Mouse (Mus musculus): ENCODE measurements around the gene Naalad2. TPM values are rescaled to one million over a fixed set of nuclear protein-coding genes. Genes with fewer than 3 reads are reported as not detected.
"Not testable (repeated sequence)": the region's sequence is repeated elsewhere in the genome, so short reads cannot be mapped to it uniquely, and the experiment has no call there.

Gene Naalad2
- polyA plus RNA-seq, 1 experiment from 2014 or later = 0.47 TPM

DNA sequence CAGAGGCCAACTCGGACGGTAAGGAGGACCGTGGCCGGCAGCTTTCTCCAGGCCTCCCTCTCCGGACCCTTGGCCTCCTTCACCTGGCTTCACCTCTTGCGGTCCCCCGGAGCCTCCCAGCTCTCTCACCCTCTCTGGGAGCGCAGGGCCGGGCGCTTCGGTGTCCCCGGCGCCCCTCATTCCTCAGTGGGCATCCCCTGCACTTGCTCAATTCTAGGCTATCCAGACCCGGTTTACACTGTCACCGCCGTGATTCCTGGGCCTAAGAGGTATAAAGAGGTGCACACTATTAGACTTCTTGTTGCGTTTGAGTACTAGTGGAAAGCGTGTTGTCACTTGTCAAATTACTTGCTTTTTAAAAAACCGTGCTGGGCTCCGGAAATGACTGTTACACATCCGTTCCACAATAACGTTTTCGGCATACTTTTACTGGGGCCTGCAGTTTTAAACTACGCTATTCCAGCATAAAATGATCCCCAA, 110.3 kb downstream of the Naalad2 start:
- Histone ChIP-seq H3K27ac (replicated peaks) (peak overlapping the region; percentile 85), H3K9me3 (replicated peaks) (no peaks in the 10 kb centered on the region), H3K9ac (peak overlapping the region; percentile 83), H3K4me1 (replicated peaks) (peaks cover 8% of the 10 kb centered on the region; the same call in 1 of the 2 replicates), H3K36me3 (replicated peaks) (peaks cover 3% of the 10 kb centered on the region; the same call in 1 of the 2 replicates), H3K4me2 (peak overlapping the region; percentile 58), H3K27me3 (no peaks in the 10 kb centered on the region), H3K4me3 (replicated peaks) (peak overlapping the region; percentile 84)
- WGBS (ENCODE audit: insufficient replicate concordance) = under 1% methylated on average over 24 of the region's 24 CpGs
- ATAC-seq (ENCODE audit: insufficient read depth) = peak; percentile 65

DNA sequence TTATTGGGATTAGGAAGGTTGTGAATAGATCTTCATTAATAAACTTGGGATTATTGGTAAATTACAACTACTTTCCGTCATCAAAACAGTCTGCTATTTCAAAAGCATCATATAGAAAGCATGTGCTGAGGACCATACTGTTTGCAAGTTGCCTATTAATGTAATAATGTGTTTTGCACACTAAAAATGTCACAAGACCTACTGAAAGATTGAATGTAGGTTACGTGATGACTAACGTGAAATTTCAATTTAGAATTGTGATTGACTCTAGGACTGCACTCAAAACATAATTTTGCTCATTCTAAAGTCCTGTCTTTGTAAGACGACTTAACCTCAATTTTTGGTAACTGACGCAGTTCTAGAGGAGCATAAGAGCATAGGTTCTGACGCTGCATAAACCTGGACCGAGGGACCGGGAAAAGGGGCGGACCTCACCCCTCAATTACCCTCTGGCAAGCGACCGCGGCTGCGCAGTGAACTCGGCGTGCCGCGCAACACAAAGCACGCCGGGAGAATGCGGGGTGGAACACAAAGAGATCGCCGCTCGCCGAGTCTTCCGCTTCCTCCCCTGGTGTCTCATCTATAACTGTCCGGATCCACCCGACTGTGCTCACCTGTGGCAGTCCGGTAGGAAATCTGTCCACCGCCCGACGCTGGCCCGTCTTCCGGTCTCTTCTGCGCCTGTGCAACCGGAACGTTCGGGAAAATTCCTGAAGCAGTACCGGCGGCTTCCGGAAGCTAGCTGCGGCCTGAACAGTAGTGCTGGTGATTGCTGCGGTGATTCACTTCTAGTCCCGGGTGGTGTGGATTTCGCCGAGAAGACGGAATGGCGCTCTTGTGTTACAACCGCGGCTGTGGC, 111.0 kb downstream of the Naalad2 start, which contains the start of gene Chordc1:
Gene Chordc1, plus strand, starts transcription at position 555 of the 859 bp plus-strand sequence.
- Histone ChIP-seq H3K9ac (peak within 1 kb of the TSS; percentile 83), H3K9me3 (replicated peaks) (no peaks in the 10 kb centered on the region), H3K4me2 (peak within 1 kb of the TSS; percentile 58), H3K27me3 (no peaks in the 10 kb centered on the region), H3K36me3 (replicated peaks) (no peaks in the 10 kb centered on the region; the same call in 1 of the 2 replicates), H3K4me3 (replicated peaks) (peak within 1 kb of the TSS; percentile 84), H3K27ac (replicated peaks) (peak within 1 kb of the TSS; percentile 85), H3K4me1 (replicated peaks) (peaks cover 8% of the 10 kb centered on the region; the same call in 1 of the 2 replicates)
- peak; percentile 99 for ATAC-seq (ENCODE audit: insufficient read depth)
- 4% methylated on average over 49 of the region's 49 CpGs for WGBS (ENCODE audit: insufficient replicate concordance)

DNA sequence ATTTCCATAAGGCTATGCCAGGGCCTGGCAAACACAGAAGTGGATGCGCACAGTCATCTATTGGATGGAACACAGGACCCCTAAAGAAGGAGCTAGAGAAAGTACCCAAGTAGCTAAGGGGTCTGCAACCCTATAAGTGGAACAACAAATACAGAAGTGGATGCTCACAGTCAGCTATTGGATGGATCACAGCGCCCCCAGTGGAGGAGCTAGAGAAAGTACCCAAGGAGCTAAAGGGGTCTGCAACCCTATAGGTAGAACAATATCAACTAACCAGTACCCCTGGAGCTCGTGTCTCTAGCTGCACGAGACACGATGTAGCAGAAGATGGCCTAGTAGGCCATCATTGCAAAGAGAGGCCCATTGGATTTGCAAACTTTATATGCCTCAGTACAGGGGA, 124.1 kb downstream of the Naalad2 start:
- not testable (repeated sequence) for H3K27ac ChIP-seq (replicated peaks); H3K4me3 ChIP-seq (replicated peaks); H3K36me3 ChIP-seq (replicated peaks); ATAC-seq (ENCODE audit: insufficient read depth); H3K4me2 ChIP-seq; H3K27me3 ChIP-seq; H3K9me3 ChIP-seq (replicated peaks); H3K4me1 ChIP-seq (replicated peaks); H3K9ac ChIP-seq
- WGBS (ENCODE audit: insufficient replicate concordance) = 30% methylated on average over 5 of the region's 5 CpGs

DNA sequence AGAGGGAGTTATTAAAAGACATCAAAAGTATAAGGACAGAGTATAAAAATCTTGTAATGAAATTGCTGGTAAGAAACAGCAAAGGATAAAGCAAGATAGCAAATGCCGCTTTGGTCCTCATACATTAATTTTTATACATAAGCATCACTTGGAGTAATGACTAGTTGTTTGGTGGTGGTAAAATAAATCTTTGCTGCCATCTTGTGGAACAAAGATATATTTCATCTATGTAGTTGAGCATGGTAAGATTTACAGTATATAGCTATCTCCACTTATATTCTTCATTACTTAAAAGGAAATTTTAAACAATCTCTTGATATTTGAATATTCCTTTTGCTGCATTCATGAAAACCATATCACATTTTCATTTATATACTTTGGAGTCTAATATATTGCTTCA, 125.3 kb downstream of the Naalad2 start:
- 42% methylated on average over 1 of the region's 1 CpGs for WGBS (ENCODE audit: insufficient replicate concordance)
- no peaks in the 10 kb centered on the region for H3K27me3 ChIP-seq
- no peak overlapping the region for H3K4me2 ChIP-seq
- no peak overlapping the region for H3K9ac ChIP-seq
- no peaks in the 10 kb centered on the region for H3K9me3 ChIP-seq (replicated peaks)
- no peak overlapping the region for H3K27ac ChIP-seq (replicated peaks)
- no peaks in the 10 kb centered on the region for H3K36me3 ChIP-seq (replicated peaks)
- H3K4me3 ChIP-seq (replicated peaks) = no peak overlapping the region
- no peak for ATAC-seq (ENCODE audit: insufficient read depth)
- H3K4me1 ChIP-seq (replicated peaks) = no peaks in the 10 kb centered on the region

DNA sequence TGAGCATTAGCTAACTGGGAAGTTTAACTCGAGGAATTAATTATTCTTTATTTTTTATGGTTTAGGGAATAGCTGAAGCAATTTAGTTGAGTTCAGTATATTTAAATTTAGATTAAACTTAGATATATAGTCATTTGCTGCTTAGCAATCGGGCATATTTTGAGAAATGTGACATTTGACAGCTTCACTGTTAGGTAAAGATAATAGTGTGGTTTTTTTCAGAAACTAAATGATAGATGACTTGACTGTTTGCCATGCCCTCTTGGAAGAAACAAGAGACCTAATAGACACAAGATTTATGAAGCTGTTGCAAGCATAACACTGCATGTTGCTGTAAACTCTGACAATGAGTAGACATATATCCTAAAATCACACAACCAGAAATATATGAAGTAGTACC, 126.0 kb downstream of the Naalad2 start:
- Histone ChIP-seq H3K27me3 (no peaks in the 10 kb centered on the region), H3K36me3 (replicated peaks) (no peaks in the 10 kb centered on the region), H3K4me1 (replicated peaks) (no peaks in the 10 kb centered on the region), H3K9me3 (replicated peaks) (no peaks in the 10 kb centered on the region), H3K4me3 (replicated peaks) (no peak overlapping the region), H3K4me2 (no peak overlapping the region), H3K9ac (no peak overlapping the region), H3K27ac (replicated peaks) (no peak overlapping the region)
- WGBS (ENCODE audit: insufficient replicate concordance) = 19% methylated on average over 2 of the region's 2 CpGs
- ATAC-seq (ENCODE audit: insufficient read depth) = no peak

DNA sequence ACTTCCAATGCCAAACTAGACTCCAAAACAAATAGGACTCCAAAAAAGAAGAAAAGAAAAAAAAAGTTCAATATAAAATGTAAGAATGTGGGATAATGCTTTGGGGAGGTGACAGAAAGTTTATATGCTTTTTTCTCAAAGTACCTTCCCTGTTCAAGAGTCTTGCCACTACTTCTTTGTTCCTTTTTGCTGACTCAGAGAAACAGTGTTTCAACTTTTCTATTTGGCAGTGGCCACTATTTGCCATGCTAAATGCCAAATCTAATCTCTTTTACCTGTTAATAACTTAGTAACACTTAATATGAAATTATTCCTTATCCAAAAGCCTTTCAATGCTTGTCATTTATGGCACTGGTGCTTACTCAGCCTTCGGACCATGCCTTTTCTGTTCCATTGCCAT, 126.9 kb downstream of the Naalad2 start:
- ATAC-seq (ENCODE audit: insufficient read depth) = no peak
- Histone ChIP-seq H3K9ac (no peak overlapping the region), H3K9me3 (replicated peaks) (no peaks in the 10 kb centered on the region), H3K36me3 (replicated peaks) (no peaks in the 10 kb centered on the region), H3K4me3 (replicated peaks) (no peak overlapping the region), H3K27ac (replicated peaks) (no peak overlapping the region), H3K4me1 (replicated peaks) (no peaks in the 10 kb centered on the region), H3K4me2 (no peak overlapping the region), H3K27me3 (no peaks in the 10 kb centered on the region)
- 61% methylated on average over 1 of the region's 1 CpGs for WGBS (ENCODE audit: insufficient replicate concordance)

Other genes starting within 250 kb of the Naalad2 start
- 37.4 and 43.1 TPM in 2 replicates for gene Chordc1, start 110.9 kb downstream of the Naalad2 start, polyA plus RNA-seq (2015; fragmentation: Nextera tagmentation; extraction: Ambion mirVana)
- gene Ubtfl1, start 1.4 kb upstream of the Naalad2 start, polyA plus RNA-seq (2015; fragmentation: Nextera tagmentation; extraction: Ambion mirVana) = not detected in 2 replicates
- not detected in 2 replicates for gene Mbd3l2, start 27.7 kb upstream of the Naalad2 start, polyA plus RNA-seq (2015; fragmentation: Nextera tagmentation; extraction: Ambion mirVana)
- 0.53 and 0.61 TPM in 2 replicates for gene Zfp558, start 75.3 kb upstream of the Naalad2 start, polyA plus RNA-seq (2015; fragmentation: Nextera tagmentation; extraction: Ambion mirVana)
- not detected in 2 replicates for gene Mbd3l1, start 75.4 kb upstream of the Naalad2 start, polyA plus RNA-seq (2015; fragmentation: Nextera tagmentation; extraction: Ambion mirVana)

Data from liver, embryonic 15.5 days (tissue).